Mouse (Mus musculus): ENCODE data around the gene Cryba2.

Gene Cryba2

GRCm38 (mm10) chr1:74884196-74885141 lies 8.5 kb downstream of the Cryba2 start:
- DNase-seq (ENCODE audit: low read depth), result no peak

GRCm38 (mm10) chr1:74883441-74883840 lies 9.5 kb downstream of the Cryba2 start:
- DNase-seq (ENCODE audit: low read depth), result no peak

- no peak for DNase-seq (ENCODE audit: low read depth)
Observed at GRCm38 (mm10) chr1:74882828-74883227, 10.1 kb downstream of the Cryba2 start.

- DNase-seq (ENCODE audit: low read depth), result no peak
Observed at GRCm38 (mm10) chr1:74882055-74882734, 10.7 kb downstream of the Cryba2 start.

GRCm38 (mm10) chr1:74880785-74881360 lies 12.1 kb downstream of the Cryba2 start:
- DNase-seq (ENCODE audit: low read depth), result no peak

- DNase-seq (ENCODE audit: low read depth), result no peak
Observed at GRCm38 (mm10) chr1:74877199-74877598, 15.7 kb downstream of the Cryba2 start.

GRCm38 (mm10) chr1:74872218-74872617 lies 20.7 kb downstream of the Cryba2 start:
- no peak for DNase-seq (ENCODE audit: low read depth)

- no peak for DNase-seq (ENCODE audit: low read depth)
Observed at GRCm38 (mm10) chr1:74861783-74862182, 31.2 kb downstream of the Cryba2 start.

GRCm38 (mm10) chr1:74859223-74859984 lies 33.5 kb downstream of the Cryba2 start:
- DNase-seq (ENCODE audit: low read depth), result no peak

- DNase-seq (ENCODE audit: low read depth), result no peak
Observed at GRCm38 (mm10) chr1:74858805-74859204, 34.1 kb downstream of the Cryba2 start.

GRCm38 (mm10) chr1:74858171-74858719 lies 34.7 kb downstream of the Cryba2 start:
- no peak for DNase-seq (ENCODE audit: low read depth)

- DNase-seq (ENCODE audit: low read depth), result no peak
Observed at GRCm38 (mm10) chr1:74857677-74858076, 35.3 kb downstream of the Cryba2 start.

GRCm38 (mm10) chr1:74857201-74857600 lies 35.7 kb downstream of the Cryba2 start:
- no peak for DNase-seq (ENCODE audit: low read depth)

GRCm38 (mm10) chr1:74856791-74857190 lies 36.2 kb downstream of the Cryba2 start:
- DNase-seq (ENCODE audit: low read depth), result no peak

GRCm38 (mm10) chr1:74856439-74856720 lies 36.6 kb downstream of the Cryba2 start:
- DNase-seq (ENCODE audit: low read depth), result no peak

GRCm38 (mm10) chr1:74855651-74856438 lies 37.1 kb downstream of the Cryba2 start:
- no peak for DNase-seq (ENCODE audit: low read depth)

- DNase-seq (ENCODE audit: low read depth), result no peak
Observed at GRCm38 (mm10) chr1:74855156-74855555, 37.8 kb downstream of the Cryba2 start.

GRCm38 (mm10) chr1:74854306-74855056 lies 38.5 kb downstream of the Cryba2 start, which contains the start of gene Cdk5r2:
Cdk5r2 (plus strand) TSS chr1:74854934.
- peak; percentile 32 for DNase-seq (ENCODE audit: low read depth)

GRCm38 (mm10) chr1:74851001-74851775 lies 41.8 kb downstream of the Cryba2 start:
- DNase-seq (ENCODE audit: low read depth), result no peak
